Comparison of ENCODE assay signal across 7 mouse cellular contexts in genomic region chr7:70358848-70359591, GRCm38 (mm10). TPM values are rescaled to one million over a fixed set of nuclear protein-coding genes. Genes with fewer than 3 reads are reported as not detected.
DNase-seq lines count a peak whose midpoint lies in the region; ATAC-seq lines count a peak whose summit lies in the region.

No protein-coding gene starts in this region.

- H3K4me1 ChIP-seq in embryonic facial prominence, embryonic 10.5 days, result peaks cover 49% of the 10 kb centered on the region
- H3K4me1 ChIP-seq in heart, embryonic 12.5 days (replicated peaks), result peaks cover 24% of the 10 kb centered on the region; the same call in 1 of the 2 replicates
- H3K4me1 ChIP-seq in kidney, embryonic 16.5 days (ENCODE audit: insufficient read depth, low read length), result peaks cover 6% of the 10 kb centered on the region
- 0 out of 2 replicates have a peak, but pooled peaks cover 2% of the 10 kb centered on the region for H3K4me1 ChIP-seq in midbrain, embryonic 16.5 days (ENCODE audit: control insufficient read depth, insufficient read depth, low read length)

- peak; percentile 37 to 44 for DNase-seq in right cerebral cortex, postnatal 10 days (ENCODE audit: low spot score in 2 of 2)
- DNase-seq in right cerebral cortex, postnatal 4 days, result no peak
- peak; percentile 77 for DNase-seq in embryonic facial prominence, embryonic 10.5 days (ENCODE audit: low spot score)

- WGBS in embryonic facial prominence, embryonic 10.5 days, result under 1% methylated on average over 33 of the region's 33 CpGs
- 0% methylated on average over 33 of the region's 33 CpGs for WGBS in heart, embryonic 12.5 days
- WGBS in kidney, embryonic 16.5 days, result under 1% methylated on average over 33 of the region's 33 CpGs
- WGBS in midbrain, embryonic 16.5 days, result 0% methylated on average over 33 of the region's 33 CpGs

- no peak for ATAC-seq in heart, embryonic 12.5 days (ENCODE audit: insufficient number of reproducible peaks, low FRiP score)
- ATAC-seq in kidney, embryonic 16.5 days (ENCODE audit: low FRiP score, low TSS enrichment), result no peak
- no peak for ATAC-seq in midbrain, embryonic 16.5 days
- no peak for ATAC-seq in activated CD4-positive, CD25-positive, alpha-beta regulatory T cell, adult 4 months

- H3K9me3 ChIP-seq in embryonic facial prominence, embryonic 10.5 days, result no peaks in the 10 kb centered on the region
- no peaks in the 10 kb centered on the region for H3K9me3 ChIP-seq in heart, embryonic 12.5 days (replicated peaks)
- no peaks in the 10 kb centered on the region for H3K9me3 ChIP-seq in kidney, embryonic 16.5 days (ENCODE audit: low read length)
- no peaks in the 10 kb centered on the region for H3K9me3 ChIP-seq in midbrain, embryonic 16.5 days (replicated peaks; ENCODE audit: control insufficient read depth, low read length, poor library complexity, severe bottlenecking)

- peak overlapping the region; percentile 86 for H3K4me2 ChIP-seq in heart, embryonic 12.5 days
- peak overlapping the region; percentile 68 for H3K4me2 ChIP-seq in kidney, embryonic 16.5 days (replicated peaks; ENCODE audit: low read depth, low read length)
- peak overlapping the region; percentile 72 for H3K4me2 ChIP-seq in midbrain, embryonic 16.5 days (ENCODE audit: low read length)

- peaks cover 39% of the 10 kb centered on the region for H3K27me3 ChIP-seq in embryonic facial prominence, embryonic 10.5 days (replicated peaks; ENCODE audit: low read depth, poor library complexity, severe bottlenecking)
- peaks cover 41% of the 10 kb centered on the region for H3K27me3 ChIP-seq in heart, embryonic 12.5 days (replicated peaks)
- H3K27me3 ChIP-seq in kidney, embryonic 16.5 days (ENCODE audit: insufficient read depth, low read length), result no peaks in the 10 kb centered on the region
- H3K27me3 ChIP-seq in midbrain, embryonic 16.5 days (ENCODE audit: control insufficient read depth, insufficient read depth, low read depth, low read length), result peaks cover 22% of the 10 kb centered on the region

- H3K4me3 ChIP-seq in embryonic facial prominence, embryonic 10.5 days, result peak overlapping the region; percentile 95
- H3K4me3 ChIP-seq in heart, embryonic 12.5 days, result peak overlapping the region; percentile 93
- H3K4me3 ChIP-seq in kidney, embryonic 16.5 days (ENCODE audit: low read length), result peak overlapping the region; percentile 93
- peak overlapping the region; percentile 72 for H3K4me3 ChIP-seq in midbrain, embryonic 16.5 days (ENCODE audit: low read depth, low read length)

- H3K9ac ChIP-seq in heart, embryonic 12.5 days, result peak overlapping the region; percentile 92
- H3K9ac ChIP-seq in kidney, embryonic 16.5 days (replicated peaks; ENCODE audit: low read length), result peak overlapping the region; percentile 98
- H3K9ac ChIP-seq in midbrain, embryonic 16.5 days (ENCODE audit: low read depth, low read length), result peak overlapping the region; percentile 74

- H3K36me3 ChIP-seq in embryonic facial prominence, embryonic 10.5 days (replicated peaks), result peaks cover 60% of the 10 kb centered on the region
- peaks cover 11% of the 10 kb centered on the region for H3K36me3 ChIP-seq in heart, embryonic 12.5 days
- peaks cover 32% of the 10 kb centered on the region for H3K36me3 ChIP-seq in kidney, embryonic 16.5 days (ENCODE audit: insufficient read depth, low read length)
- no peaks in the 10 kb centered on the region for H3K36me3 ChIP-seq in midbrain, embryonic 16.5 days (ENCODE audit: control insufficient read depth, insufficient read depth, low read length)

- peak overlapping the region; percentile 99 for H3K27ac ChIP-seq in embryonic facial prominence, embryonic 10.5 days (replicated peaks)
- H3K27ac ChIP-seq in heart, embryonic 12.5 days (ENCODE audit: poor library complexity, severe bottlenecking), result peak overlapping the region; percentile 98
- peak overlapping the region; percentile 100 for H3K27ac ChIP-seq in kidney, embryonic 16.5 days (ENCODE audit: low read length)
- H3K27ac ChIP-seq in midbrain, embryonic 16.5 days (ENCODE audit: low read length), result peak overlapping the region; percentile 96

RNA-seq across cellular contexts. Expression of gene Nr2f2, which starts 7.5 kb away (rescaled TPM):
- polyA plus RNA-seq in embryonic facial prominence, embryonic 10.5 days (2016; fragmentation: Nextera tagmentation; extraction: Ambion mirVana), result 89.7 and 99.8 TPM in 2 replicates
- 26.5 and 27.7 TPM in 2 replicates for polyA plus RNA-seq in heart, embryonic 12.5 days (2016; fragmentation: Nextera tagmentation; extraction: Ambion mirVana)
- polyA plus RNA-seq in kidney, embryonic 16.5 days (2015; fragmentation: Nextera tagmentation; extraction: Ambion mirVana), result 165 and 186 TPM in 2 replicates
- 78.0 and 102 TPM in 2 replicates for polyA plus RNA-seq in midbrain, embryonic 16.5 days (2015; fragmentation: Nextera tagmentation; extraction: Ambion mirVana)
- not detected for polyA plus RNA-seq in activated CD4-positive, CD25-positive, alpha-beta regulatory T cell, adult 4 months (2017; shearing (Covaris generic))

Comparison
In these comparisons a context has a peak if more than half of its experiments do, and no peak if none do; other contexts are left out.
1. RNA of gene Nr2f2, which starts 7.5 kb away (polyA plus RNA-seq): 165 to 186 TPM in kidney, embryonic 16.5 days, 89.7 to 99.8 TPM in embryonic facial prominence, embryonic 10.5 days, 78.0 to 102 TPM in midbrain, embryonic 16.5 days and 26.5 to 27.7 TPM in heart, embryonic 12.5 days; not detected in activated CD4-positive, CD25-positive, alpha-beta regulatory T cell, adult 4 months; every median in the first group is over 10 times any median in the second.
2. Peak in every context shown above with its lines, with median percentiles within 50 percentile points of each other: H3K27ac ChIP-seq, H3K4me3 ChIP-seq, H3K4me2 ChIP-seq and H3K9ac ChIP-seq.